Mouse (Mus musculus) frontal cortex, postnatal 14 days (tissue): ENCODE measurements around the gene Zfp382.
"Not testable (repeated sequence)": the region's sequence is repeated elsewhere in the genome, so short reads cannot be mapped to it uniquely, and the experiment has no call there.

Experiments
- DNase-seq, 2 experiments: peaks; one replicate each; pipeline ENCODE4 v3.0.0; 2022; ENCODE audit warnings: low spot score in 2 of 2

Zfp382 gene

GRCm38 (mm10) chr7:30147011-30147410 is 25.3 kb downstream of the Zfp382 start:
- no peak for DNase-seq

DNA sequence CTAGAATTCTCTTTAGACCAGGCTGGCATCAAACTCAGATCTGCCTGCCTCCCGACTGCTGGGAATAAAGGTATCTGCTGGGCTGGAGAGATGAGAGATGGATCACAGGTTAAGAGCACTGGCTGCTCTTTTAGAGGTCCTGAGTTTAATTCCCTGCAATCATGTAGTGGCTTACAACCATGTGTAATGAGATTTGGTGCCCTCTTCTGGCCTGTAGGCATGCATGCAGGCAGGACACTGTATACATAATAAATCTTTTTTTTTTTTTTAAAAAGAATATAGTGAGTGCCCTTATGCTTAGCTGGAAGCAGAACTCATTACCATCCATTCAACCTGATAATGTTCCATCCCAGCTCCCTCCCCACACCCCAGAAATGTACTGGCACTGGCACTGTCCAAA is 32.3 kb downstream of the Zfp382 start:
- no peak for DNase-seq

DNA sequence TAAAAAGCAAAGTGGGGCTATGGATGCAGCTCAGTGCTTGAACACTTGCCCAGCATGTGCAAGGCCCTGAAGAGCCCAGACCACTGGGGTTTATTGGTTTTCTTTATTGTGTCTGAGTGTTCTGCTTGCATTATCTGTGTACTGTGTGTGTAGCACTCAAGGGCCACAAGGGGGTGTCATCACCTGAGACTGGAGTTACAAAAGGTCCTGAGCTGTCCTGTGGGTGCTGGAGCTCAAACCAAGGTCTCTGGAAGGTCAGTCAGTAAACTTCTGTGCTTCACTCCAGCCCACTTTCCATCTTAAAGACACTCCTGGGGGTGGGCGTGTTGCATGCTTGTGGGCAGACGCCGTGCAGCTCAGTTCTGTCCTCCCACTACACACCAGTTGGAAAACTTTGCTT is 33.8 kb downstream of the Zfp382 start:
- no peak for DNase-seq

- no peak for DNase-seq
Measured at GRCm38 (mm10) chr7:30163113-30163512, 41.4 kb downstream of the Zfp382 start.

DNA sequence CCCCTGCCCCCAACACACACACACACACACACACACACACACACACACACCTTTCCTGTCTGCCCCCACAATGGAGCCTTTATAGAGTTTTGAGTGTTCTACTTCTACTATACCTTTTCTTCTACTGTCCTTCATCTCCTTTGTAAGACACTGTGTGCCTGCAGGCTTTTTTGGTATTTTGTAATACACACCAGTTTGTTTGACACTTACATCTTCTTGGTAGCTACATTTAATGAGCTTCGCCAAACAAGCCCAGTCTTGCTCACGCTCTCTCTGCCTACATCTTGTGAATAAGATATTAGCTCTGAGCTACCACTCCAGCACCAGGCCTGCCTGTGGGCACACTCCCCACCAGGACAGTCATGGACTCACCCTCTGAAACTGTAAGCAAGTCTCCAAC is 43.0 kb downstream of the Zfp382 start:
- no peak for DNase-seq

DNA sequence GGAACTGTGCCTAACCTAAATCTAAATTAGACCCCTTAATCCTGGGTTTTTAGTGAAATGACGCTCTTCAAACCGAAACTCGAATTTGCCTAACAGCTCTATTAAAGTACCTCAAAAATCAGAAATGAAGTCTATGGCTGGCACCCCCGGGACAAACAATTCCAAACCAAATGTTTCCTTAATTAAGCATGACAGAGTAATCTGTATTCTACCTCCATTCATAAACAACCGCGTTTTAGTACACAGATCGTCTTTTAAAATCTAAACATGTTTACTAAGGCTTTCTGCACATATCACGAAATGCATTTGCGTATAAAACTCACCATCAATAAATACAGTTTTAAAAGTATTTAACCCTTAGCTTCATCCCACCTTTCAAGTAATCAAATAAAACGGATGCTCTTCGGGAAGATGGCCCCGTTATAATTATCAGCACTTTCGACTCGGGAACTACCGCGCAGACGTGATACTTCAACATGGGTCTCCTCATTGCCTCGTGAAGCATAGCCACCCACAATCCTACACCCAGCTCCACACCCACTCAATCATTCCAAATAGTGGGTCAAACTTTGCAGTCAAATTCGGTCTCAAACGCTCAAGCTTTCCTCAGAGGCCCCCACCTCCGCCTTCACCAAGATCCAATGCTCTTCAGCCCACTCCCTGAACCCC is 47.3 kb downstream of the Zfp382 start:
- DNase-seq = no peak

- peak; percentile 85 to 88 for DNase-seq
Measured at GRCm38 (mm10) chr7:30169583-30170282, 48.0 kb downstream of the Zfp382 start, which contains the start of gene Zfp146. TSS of gene Zfp146 (minus strand) at chr7:30169750.

GRCm38 (mm10) chr7:30170283-30170951 is 48.7 kb downstream of the Zfp382 start:
- DNase-seq = no peak

- DNase-seq = no peak
Measured at GRCm38 (mm10) chr7:30176474-30176873, 54.7 kb downstream of the Zfp382 start.

GRCm38 (mm10) chr7:30178256-30178655 is 56.5 kb downstream of the Zfp382 start:
- DNase-seq = no peak

- peak in 1 of 2 experiments; percentile 67 for DNase-seq
Measured at GRCm38 (mm10) chr7:30181308-30181707, 59.6 kb downstream of the Zfp382 start.

DNA sequence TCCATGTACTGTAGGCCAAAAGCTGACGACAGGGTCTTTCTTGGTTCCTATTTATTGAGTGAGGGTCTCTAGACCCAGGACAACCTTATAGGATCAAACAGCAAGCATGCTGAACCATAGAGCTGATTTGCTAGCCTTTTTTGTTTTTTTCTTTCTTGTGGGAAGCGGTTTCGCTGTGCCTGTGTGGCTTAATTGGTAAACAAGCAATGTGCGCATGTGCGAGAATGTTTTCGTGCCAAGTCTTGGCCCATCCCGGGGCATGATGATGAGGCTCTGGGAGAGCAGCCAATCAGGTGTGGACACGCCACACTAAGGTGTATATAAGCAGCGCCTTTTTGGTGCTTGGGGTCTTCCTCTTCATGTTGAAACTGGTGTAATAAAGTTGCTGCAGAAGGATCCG is 60.2 kb downstream of the Zfp382 start:
- not testable (repeated sequence) for DNase-seq

- DNase-seq = not testable (repeated sequence)
Measured at GRCm38 (mm10) chr7:30183189-30183588, 61.4 kb downstream of the Zfp382 start.

DNA sequence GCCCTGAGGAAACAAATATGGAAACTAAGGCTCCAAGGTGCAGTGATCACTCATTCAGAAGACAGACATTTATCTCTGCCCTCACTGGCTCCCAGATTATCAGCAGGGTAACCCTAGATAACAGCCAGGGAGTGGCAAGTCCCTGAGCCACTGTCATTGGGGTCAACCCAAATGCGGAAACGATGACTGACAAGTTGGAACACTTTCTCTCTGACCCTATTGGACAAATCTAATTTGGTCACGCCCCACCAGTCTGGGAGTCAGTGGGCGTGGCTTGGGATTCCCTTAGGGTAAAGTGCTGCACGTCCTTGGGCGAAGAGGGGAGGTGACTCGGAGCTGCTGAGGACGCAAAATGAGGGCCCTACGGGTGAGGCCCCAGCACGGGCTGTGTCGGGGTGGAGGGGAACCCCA is 62.1 kb downstream of the Zfp382 start, which contains the start of gene Cox7a1:
TSS of gene Cox7a1 (plus strand) at position 266 of the 411 bp plus-strand sequence.
- peak; percentile 63 to 64 for DNase-seq
